Mouse (Mus musculus) MEL (cell line): Measurements from ENCODE around the gene Tgfbr3l. TPM values are rescaled to one million over a fixed set of nuclear protein-coding genes. Genes with fewer than 3 reads are reported as not detected.

Experiments used
- BHLHE40 ChIP-seq: IDR thresholded peaks from 2 replicates; pipeline ENCODE4 v1.6.1; 2012; ENCODE audit warnings: low read depth, mild to moderate bottlenecking, inconsistent platforms, low read length, improper control_type of control experiment, borderline replicate concordance
- CHD2 ChIP-seq: IDR thresholded peaks from 2 replicates; pipeline ENCODE4 v1.6.1; 2011; ENCODE audit warnings: low read length, improper control_type of control experiment
- EP300 ChIP-seq, 2 experiments: IDR thresholded peaks; 2 replicates each; pipeline ENCODE4 v1.6.1; 2011; ENCODE audit warnings: improper control_type of control experiment in 2 of 2, low read length in 2 of 2, low read depth in 1 of 2, mild to moderate bottlenecking in 1 of 2
- ETS1 ChIP-seq: IDR thresholded peaks from 2 replicates; pipeline ENCODE4 v1.6.1; 2012; ENCODE audit warnings: low read depth, mild to moderate bottlenecking, inconsistent platforms, low read length, improper control_type of control experiment, moderate library complexity
- GABPA ChIP-seq: IDR thresholded peaks from 2 replicates; pipeline ENCODE4 v1.6.1; 2012; ENCODE audit warnings: low read depth, mild to moderate bottlenecking, inconsistent platforms, low read length, improper control_type of control experiment, moderate library complexity
- GATA1 ChIP-seq: IDR thresholded peaks from 2 replicates; pipeline ENCODE4 v1.6.1; 2011; ENCODE audit warnings: low read depth, low read length, improper control_type of control experiment
- HCFC1 ChIP-seq: IDR thresholded peaks from 2 replicates; pipeline ENCODE4 v1.6.1; 2012; ENCODE audit warnings: low read depth, mild to moderate bottlenecking, inconsistent platforms, low read length, improper control_type of control experiment, moderate library complexity
- JUND ChIP-seq: IDR thresholded peaks from 2 replicates; pipeline ENCODE4 v1.6.1; 2011; ENCODE audit warnings: low read depth, mild to moderate bottlenecking, improper control_type of control experiment, low read length
- KAT2A ChIP-seq: conservative IDR thresholded peaks from 2 replicates; pipeline ENCODE4 v1.6.1; 2012; ENCODE audit warnings: low read depth, low read length, improper control_type of control experiment, inconsistent platforms
- MAFK ChIP-seq: IDR thresholded peaks from 2 replicates; pipeline ENCODE4 v1.6.1; 2011; ENCODE audit warnings: low read depth, mild to moderate bottlenecking, low read length, improper control_type of control experiment, borderline replicate concordance
- MAX ChIP-seq: IDR thresholded peaks from 2 replicates; pipeline ENCODE4 v1.6.1; 2011; ENCODE audit warnings: low read length, improper control_type of control experiment
- MAZ ChIP-seq: IDR thresholded peaks from 2 replicates; pipeline ENCODE4 v1.6.1; 2012; ENCODE audit warnings: low read depth, mild to moderate bottlenecking, inconsistent platforms, low read length, improper control_type of control experiment
- MYB ChIP-seq: IDR thresholded peaks from 2 replicates; pipeline ENCODE4 v1.6.1; 2011; ENCODE audit warnings: mild to moderate bottlenecking, low read depth, low read length, improper control_type of control experiment
- POLR2A ChIP-seq, 2 experiments: IDR thresholded peaks; 2 replicates each; pipeline ENCODE4 v1.6.1; 2011 to 2012; ENCODE audit warnings: low read length in 2 of 2, mild to moderate bottlenecking in 2 of 2, control low read depth in 1 of 2, improper control_type of control experiment in 1 of 2, low read depth in 1 of 2, moderate library complexity in 1 of 2; ENCODE audit not compliant: control insufficient read depth in 1 of 2, insufficient read depth in 1 of 2, poor library complexity in 1 of 2
- POLR2AphosphoS2 ChIP-seq: IDR thresholded peaks from 2 replicates; pipeline ENCODE4 v1.6.1; 2011; ENCODE audit warnings: low read length, improper control_type of control experiment
- POLR2AphosphoS5 ChIP-seq: IDR thresholded peaks from 2 replicates; pipeline ENCODE4 v1.6.1; 2012; ENCODE audit warnings: low read depth, borderline replicate concordance, mild to moderate bottlenecking, inconsistent platforms, low read length, moderate library complexity, mixed read lengths
- RAD21 ChIP-seq: IDR thresholded peaks from 2 replicates; pipeline ENCODE4 v1.6.1; 2011; ENCODE audit warnings: mild to moderate bottlenecking, low read depth, low read length, improper control_type of control experiment
- RCOR1 ChIP-seq: IDR thresholded peaks from 2 replicates; pipeline ENCODE4 v1.6.1; 2012; ENCODE audit warnings: low read depth, mild to moderate bottlenecking, inconsistent platforms, low read length, improper control_type of control experiment
- SMC3 ChIP-seq: IDR thresholded peaks from 2 replicates; pipeline ENCODE4 v1.6.1; 2011; ENCODE audit warnings: low read depth, low read length, improper control_type of control experiment
- TAL1 ChIP-seq: IDR thresholded peaks from 2 replicates; pipeline ENCODE4 v1.6.1; 2012; ENCODE audit warnings: mild to moderate bottlenecking, inconsistent platforms, low read length, moderate library complexity, mixed read lengths
- TBP ChIP-seq: IDR thresholded peaks from 2 replicates; pipeline ENCODE4 v1.8.0; 2011; ENCODE audit warnings: low read depth, low read length, improper control_type of control experiment
- UBTF ChIP-seq: IDR thresholded peaks from 2 replicates; pipeline ENCODE4 v1.6.1; 2012; ENCODE audit warnings: low read depth, mild to moderate bottlenecking, inconsistent platforms, low read length, improper control_type of control experiment, moderate library complexity, borderline replicate concordance; ENCODE audit not compliant: insufficient read depth
- ZC3H11A ChIP-seq: IDR thresholded peaks from 2 replicates; pipeline ENCODE4 v1.6.1; 2012; ENCODE audit warnings: low read depth, mild to moderate bottlenecking, inconsistent platforms, low read length, improper control_type of control experiment
- ZKSCAN1 ChIP-seq: IDR thresholded peaks from 2 replicates; pipeline ENCODE4 v1.6.1; 2012; ENCODE audit warnings: low read depth, mild to moderate bottlenecking, inconsistent platforms, low read length, improper control_type of control experiment, moderate library complexity
- ZMIZ1 ChIP-seq: IDR thresholded peaks from 2 replicates; pipeline ENCODE4 v1.6.1; 2012; ENCODE audit warnings: low read depth, mild to moderate bottlenecking, inconsistent platforms, low read length, improper control_type of control experiment, moderate library complexity
- ZNF384 ChIP-seq: IDR thresholded peaks from 2 replicates; pipeline ENCODE4 v1.6.1; 2012; ENCODE audit warnings: low read depth, mild to moderate bottlenecking, inconsistent platforms, low read length, improper control_type of control experiment
- polyA plus RNA-seq, 2 experiments: library from polyadenylated mRNA; stranded (reverse) in 1 of 2; unstranded in 1 of 2; fragments of >175 nt in 1 of 2; fragments of >200 nt in 1 of 2; gene quantifications; 2 replicates each; pipeline versions ENCODE4 v1.2.1 to v1.2.4; 2012; ENCODE audit warnings: low replicate concordance in 2 of 2, low read depth in 1 of 2; ENCODE audit not compliant: insufficient read length in 2 of 2, insufficient read depth in 1 of 2, missing spikeins in 1 of 2
- total RNA-seq: library from RNA; depleted of rRNA; stranded (reverse); fragments of 300-350 nt; gene quantifications from 2 replicates; pipeline ENCODE4 v1.2.3, GENCODE M21; 2012; rRNA removed

Gene Tgfbr3l
- total and polyA plus RNA-seq, 3 experiments = 2.2 to 14.2 TPM; not detected in 1

DNA sequence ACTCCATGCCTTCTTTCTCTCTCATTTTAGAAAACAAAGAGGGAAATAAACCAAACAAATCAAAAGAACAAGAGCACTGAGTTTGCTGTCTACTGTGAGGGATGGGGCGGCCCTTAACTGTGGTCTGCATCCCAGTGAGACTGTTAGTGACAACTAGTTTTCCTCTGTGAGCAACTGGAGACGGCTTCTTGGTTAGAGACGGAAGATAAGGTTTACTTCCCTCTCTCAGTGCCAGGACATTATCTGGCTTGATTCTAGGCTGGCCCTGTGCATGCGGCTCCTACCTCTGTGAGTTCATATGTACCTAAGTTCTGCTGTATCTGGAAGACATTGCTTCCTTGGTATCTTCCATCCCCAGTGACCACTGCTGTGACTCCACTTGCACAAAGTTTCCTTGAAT is 49.8 kb downstream of the Tgfbr3l start (continued):
- TF ChIP-seq GABPA (no peak), CHD2 (no peak), TBP (no peak), ZC3H11A (no peak), KAT2A (no peak), GATA1 (peak; percentile 84), MYB (no peak), JUND (no peak), ZMIZ1 (no peak), MAFK (no peak), RCOR1 (0 out of 2 replicates have a peak, but pooled peaks have one; percentile 21), POLR2AphosphoS2 (no peak), MAX (no peak), BHLHE40 (no peak), ZKSCAN1 (no peak), TAL1 (no peak), UBTF (no peak), EP300 (IDR thresholded peaks at IDR 0.05; ENCODE audit: low read depth in 1 of 2, low read length in 2 of 2) (peak in 1 of 2 experiments; percentile 70; a peak in 2 of 4 replicates), POLR2A (IDR thresholded peaks at IDR 0.05; ENCODE audit: control insufficient read depth in 1 of 2, insufficient read depth in 1 of 2, low read depth in 1 of 2, low read length in 2 of 2, poor library complexity in 1 of 2) (no peak), MAZ (no peak), ETS1 (0 out of 2 replicates have a peak, but pooled peaks have one; percentile 43), ZNF384 (no peak), HCFC1 (no peak), SMC3 (no peak), POLR2AphosphoS5 (no peak), RAD21 (no peak)
- TF ChIP-seq, all 39 proteins: peak for 7

Other genes with a start within 250 kb of the Tgfbr3l start
- gene Cd209f, start 142.4 kb upstream of the Tgfbr3l start, total RNA-seq = not detected in 2 replicates
- not detected for gene Cd209f, start 142.4 kb upstream of the Tgfbr3l start, polyA plus RNA-seq
- not detected in 2 replicates for gene Cd209g, start 114.1 kb upstream of the Tgfbr3l start, total RNA-seq
- gene Cd209g, start 114.1 kb upstream of the Tgfbr3l start, polyA plus RNA-seq = not detected
- gene Evi5l, start 81.6 kb upstream of the Tgfbr3l start, total RNA-seq = 3.2 and 4.5 TPM in 2 replicates
- 10 to 100 TPM in 1 of 2 experiments, not detected in 1; 10.8 TPM for gene Evi5l, start 81.6 kb upstream of the Tgfbr3l start, polyA plus RNA-seq
- gene Prr36, start 30.8 kb upstream of the Tgfbr3l start, total RNA-seq = 0.03 and 0.08 TPM in 2 replicates
- gene Prr36, start 30.8 kb upstream of the Tgfbr3l start, polyA plus RNA-seq = under 1 TPM in 1 of 2 experiments, not detected in 1; 0.58 TPM
- 0.35 and 0.49 TPM in 2 replicates for gene Lrrc8e, start 21.4 kb upstream of the Tgfbr3l start, total RNA-seq
- gene Lrrc8e, start 21.4 kb upstream of the Tgfbr3l start, polyA plus RNA-seq = under 1 TPM in 1 of 2 experiments, not detected in 1; 0.36 TPM
- 25.8 and 26.3 TPM in 2 replicates for gene Map2k7, start 9.5 kb upstream of the Tgfbr3l start, total RNA-seq
- 100 to 1,000 TPM in 1 of 2 experiments, not detected in 1; 115 TPM for gene Map2k7, start 9.5 kb upstream of the Tgfbr3l start, polyA plus RNA-seq
- not detected in 2 replicates for gene Gm49320, start 9.3 kb upstream of the Tgfbr3l start, total RNA-seq
- gene Gm49320, start 9.3 kb upstream of the Tgfbr3l start, polyA plus RNA-seq = 1 to 10 TPM in 1 of 2 experiments, not detected in 1; 2.0 TPM
- 23.9 and 24.2 TPM in 2 replicates for gene Snapc2, start 4.9 kb downstream of the Tgfbr3l start, total RNA-seq
- gene Snapc2, start 4.9 kb downstream of the Tgfbr3l start, polyA plus RNA-seq = 10 to 100 TPM in 1 of 2 experiments, not detected in 1; 46.2 TPM
- gene Ctxn1, start 11.1 kb downstream of the Tgfbr3l start, total RNA-seq = 0.26 and 0.58 TPM in 2 replicates
- gene Ctxn1, start 11.1 kb downstream of the Tgfbr3l start, polyA plus RNA-seq = 1 to 10 TPM in 1 of 2 experiments, not detected in 1; 5.6 TPM
- gene Timm44, start 27.7 kb downstream of the Tgfbr3l start, total RNA-seq = 147 and 174 TPM in 2 replicates
- gene Timm44, start 27.7 kb downstream of the Tgfbr3l start, polyA plus RNA-seq = 100 to 1,000 TPM in 1 of 2 experiments, not detected in 1; 199 TPM
- gene Ccl25, start 77.0 kb downstream of the Tgfbr3l start, total RNA-seq = 25.0 and 32.2 TPM in 2 replicates
- gene Ccl25, start 77.0 kb downstream of the Tgfbr3l start, polyA plus RNA-seq = 10 to 100 TPM in 1 of 2 experiments, not detected in 1; 33.8 TPM
- 64.2 and 76.9 TPM in 2 replicates for gene Elavl1, start 77.2 kb downstream of the Tgfbr3l start, total RNA-seq
- gene Elavl1, start 77.2 kb downstream of the Tgfbr3l start, polyA plus RNA-seq = 10 to 100 TPM in 1 of 2 experiments, not detected in 1; 77.4 TPM
- 7.8 and 10.1 TPM in 2 replicates for gene Cers4, start 244.8 kb downstream of the Tgfbr3l start, total RNA-seq
- gene Cers4, start 244.8 kb downstream of the Tgfbr3l start, polyA plus RNA-seq = 1 to 10 TPM in 1 of 2 experiments, not detected in 1; 7.2 TPM